10 mouse cellular contexts compared by ENCODE assay signal in the genomic region with DNA sequence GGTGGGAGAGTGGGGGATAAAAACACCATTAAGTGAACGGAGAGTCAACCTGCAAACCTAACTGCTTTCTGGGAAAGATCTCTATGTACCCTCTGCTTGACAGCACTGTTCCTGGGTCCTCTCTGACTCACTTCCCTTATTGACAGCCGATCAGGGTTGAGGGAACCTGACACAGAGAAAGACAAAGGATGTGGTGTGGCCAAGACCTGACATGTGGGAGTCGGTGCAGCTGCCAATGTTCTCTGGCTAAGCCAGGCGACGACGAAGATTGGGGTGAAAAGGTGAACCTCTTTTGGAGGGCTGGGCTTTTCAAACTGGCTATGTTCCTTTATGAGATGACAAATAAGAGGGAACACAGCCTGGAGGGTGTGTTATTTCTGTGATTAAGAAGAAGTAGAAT.
DNase-seq lines count a peak whose midpoint lies in the region; ATAC-seq lines count a peak whose summit lies in the region.
"Had no signal": no experiment of that assay in that cellular context is flagged by ENCODE, and none has a peak within 500 bp of the region (broad histone marks: within the 10 kb centered on the region; RNA-seq: fewer than 3 reads in every experiment).

No protein-coding gene starts in this region.

- H3K36me3 ChIP-seq in heart, embryonic 16.5 days (ENCODE audit: control insufficient read depth, insufficient read depth) = no peaks in the 10 kb centered on the region
- H3K36me3 ChIP-seq in heart, embryonic 11.5 days (ENCODE audit: control insufficient read depth, insufficient read depth, low read length) = no peaks in the 10 kb centered on the region
- H3K36me3 ChIP-seq: kidney, embryonic 15.5 days; liver, embryonic 13.5 days had no signal

- no peak overlapping the region for H3K27ac ChIP-seq in heart, embryonic 16.5 days (ENCODE audit: low read length)
- H3K27ac ChIP-seq in heart, embryonic 11.5 days (ENCODE audit: low read depth, low read length) = no peak overlapping the region
- H3K27ac ChIP-seq: kidney, embryonic 15.5 days; liver, embryonic 13.5 days had no signal

- WGBS in heart, embryonic 16.5 days = 35% methylated on average over 6 of the region's 6 CpGs
- WGBS in heart, embryonic 11.5 days (ENCODE audit: insufficient replicate concordance) = 44% methylated on average over 6 of the region's 6 CpGs

- no peak overlapping the region for H3K4me2 ChIP-seq in heart, embryonic 16.5 days (ENCODE audit: low read depth, low read length)
- no peak overlapping the region for H3K4me2 ChIP-seq in heart, embryonic 11.5 days
- H3K4me2 ChIP-seq: kidney, embryonic 15.5 days; liver, embryonic 13.5 days had no signal

- no peak overlapping the region for H3K9ac ChIP-seq in heart, embryonic 16.5 days (ENCODE audit: low read length)
- H3K9ac ChIP-seq in heart, embryonic 11.5 days (ENCODE audit: low read depth, low read length) = no peak overlapping the region
- H3K9ac ChIP-seq: kidney, embryonic 15.5 days; liver, embryonic 13.5 days had no signal

- ATAC-seq in heart, embryonic 16.5 days (replicated peaks; ENCODE audit: extremely low read depth, insufficient read depth, low FRiP score) = peak; percentile 41; the same call in 1 of the 2 replicates
- ATAC-seq in heart, embryonic 11.5 days (replicated peaks; ENCODE audit: insufficient number of reproducible peaks, low FRiP score, low TSS enrichment) = no peak

- no peaks in the 10 kb centered on the region for H3K9me3 ChIP-seq in heart, embryonic 16.5 days (replicated peaks; ENCODE audit: control insufficient read depth, low read length)
- no peaks in the 10 kb centered on the region for H3K9me3 ChIP-seq in heart, embryonic 11.5 days (replicated peaks; ENCODE audit: control insufficient read depth, low read length)
- H3K9me3 ChIP-seq: kidney, embryonic 15.5 days; liver, embryonic 13.5 days had no signal

- H3K4me1 ChIP-seq in heart, embryonic 16.5 days (ENCODE audit: control insufficient read depth, insufficient read depth, low read length) = peaks cover 2% of the 10 kb centered on the region; the same call in 1 of the 2 replicates
- no peaks in the 10 kb centered on the region for H3K4me1 ChIP-seq in heart, embryonic 11.5 days (ENCODE audit: control insufficient read depth, insufficient read depth, low read length)
- H3K4me1 ChIP-seq: liver, embryonic 13.5 days had no signal

- H3K27me3 ChIP-seq in heart, embryonic 16.5 days (ENCODE audit: control insufficient read depth, insufficient read depth, low read length) = no peaks in the 10 kb centered on the region
- no peaks in the 10 kb centered on the region for H3K27me3 ChIP-seq in heart, embryonic 11.5 days (ENCODE audit: control insufficient read depth, insufficient read depth, low read length)
- H3K27me3 ChIP-seq: kidney, embryonic 15.5 days; liver, embryonic 13.5 days had no signal

- no peak overlapping the region for H3K4me3 ChIP-seq in heart, embryonic 16.5 days (ENCODE audit: low read length)
- no peak overlapping the region for H3K4me3 ChIP-seq in heart, embryonic 11.5 days (ENCODE audit: low read depth, low read length)
- H3K4me3 ChIP-seq: kidney, embryonic 15.5 days; liver, embryonic 13.5 days had no signal

- DNase-seq in CD4-positive, CD25-positive, alpha-beta regulatory T cell, adult 2 months (ENCODE audit: low read depth, low spot score) = peak; percentile 63
- peak; percentile 65 for DNase-seq in gonadal fat pad, adult 2 months (ENCODE audit: low read depth)
- DNase-seq in naive thymus-derived CD4-positive, alpha-beta T cell, adult 2 months (ENCODE audit: low read depth) = peak; percentile 57
- no peak for DNase-seq in frontal cortex, adult 2 months (ENCODE audit: extremely low spot score in 1 of 2, low spot score in 1 of 2)
- no peak for DNase-seq in cerebellum, adult 9-10 months
- DNase-seq in adrenal gland, adult 2 months = no peak
- DNase-seq: liver, embryonic 13.5 days had no signal

Comparison
In these comparisons a context has a peak if more than half of its experiments do, and no peak if none do; other contexts are left out.
1. DNase-seq: peak in CD4-positive, CD25-positive, alpha-beta regulatory T cell, adult 2 months (single experiment), gonadal fat pad, adult 2 months (single experiment) and naive thymus-derived CD4-positive, alpha-beta T cell, adult 2 months (single experiment); none in frontal cortex, adult 2 months (0 of 2), cerebellum, adult 9-10 months (single experiment) and adrenal gland, adult 2 months (single experiment).